Mouse (Mus musculus) megakaryocyte, embryonic 14.5 days (primary cell): ENCODE results near the gene Ciz1.

Experiments used
- FLI1 ChIP-seq: IDR thresholded peaks from 2 replicates; pipeline ENCODE4 v1.6.1; 2012; ENCODE audit warnings: low read length, inconsistent platforms, mixed read lengths
- GATA1 ChIP-seq: IDR thresholded peaks from 3 replicates; pipeline ENCODE4 v1.6.1; 2012; ENCODE audit warnings: mixed read lengths, low read length, inconsistent platforms, borderline replicate concordance

- TF ChIP-seq GATA1, result no peak
- no peak for TF ChIP-seq FLI1
These were observed 37.0 kb downstream of the Ciz1 start for GRCm38 (mm10) chr2:32389157-32389556.
